Mouse (Mus musculus) cerebellum, adult 11-12 months (tissue): ENCODE data around the gene Ccdc146.

Source experiments
- DNase-seq: peaks from one replicate; pipeline ENCODE4 v3.0.0; 2022

The Ccdc146 gene

DNA sequence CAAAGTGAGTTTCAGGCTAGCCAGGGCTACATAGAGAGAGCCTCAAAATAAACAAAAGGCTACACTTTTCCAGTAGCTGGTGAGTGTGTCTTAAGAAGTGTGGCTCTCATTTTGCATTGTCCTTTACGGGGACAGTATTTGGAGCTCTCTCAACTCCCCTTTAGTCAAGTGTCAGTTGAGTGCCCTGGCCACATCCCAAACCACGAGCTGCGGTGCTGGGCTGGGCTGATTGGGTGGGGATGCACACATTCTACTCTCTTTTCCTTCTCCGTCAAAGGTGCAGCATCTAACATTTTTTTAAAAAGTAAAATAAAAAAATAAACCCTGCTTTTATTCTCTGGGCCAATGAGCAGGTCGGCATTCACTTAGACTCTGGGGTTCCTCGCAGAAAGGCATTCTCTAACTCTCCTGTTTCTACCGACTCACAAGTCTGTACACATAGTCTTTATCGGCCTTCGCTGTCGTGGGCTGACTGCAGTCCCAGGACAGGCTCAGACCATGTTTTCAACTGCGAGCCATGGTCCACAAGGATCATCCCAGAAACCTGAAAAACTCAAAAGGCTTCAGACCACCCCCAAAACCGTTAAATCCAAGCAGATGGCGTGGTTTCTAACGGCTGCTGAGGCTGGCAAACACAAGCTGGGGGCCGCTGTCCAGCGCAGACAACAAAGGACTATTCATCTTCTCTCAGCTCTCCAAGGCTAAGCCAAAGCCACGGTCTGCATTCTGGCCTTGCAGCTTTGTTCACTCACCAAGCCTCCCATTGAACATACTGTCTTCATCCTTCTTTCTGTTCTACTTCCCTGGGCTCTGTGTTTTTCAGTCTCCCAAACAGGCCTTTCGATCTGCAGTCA lies 161.0 kb downstream of the Ccdc146 start:
- no peak for DNase-seq

DNA sequence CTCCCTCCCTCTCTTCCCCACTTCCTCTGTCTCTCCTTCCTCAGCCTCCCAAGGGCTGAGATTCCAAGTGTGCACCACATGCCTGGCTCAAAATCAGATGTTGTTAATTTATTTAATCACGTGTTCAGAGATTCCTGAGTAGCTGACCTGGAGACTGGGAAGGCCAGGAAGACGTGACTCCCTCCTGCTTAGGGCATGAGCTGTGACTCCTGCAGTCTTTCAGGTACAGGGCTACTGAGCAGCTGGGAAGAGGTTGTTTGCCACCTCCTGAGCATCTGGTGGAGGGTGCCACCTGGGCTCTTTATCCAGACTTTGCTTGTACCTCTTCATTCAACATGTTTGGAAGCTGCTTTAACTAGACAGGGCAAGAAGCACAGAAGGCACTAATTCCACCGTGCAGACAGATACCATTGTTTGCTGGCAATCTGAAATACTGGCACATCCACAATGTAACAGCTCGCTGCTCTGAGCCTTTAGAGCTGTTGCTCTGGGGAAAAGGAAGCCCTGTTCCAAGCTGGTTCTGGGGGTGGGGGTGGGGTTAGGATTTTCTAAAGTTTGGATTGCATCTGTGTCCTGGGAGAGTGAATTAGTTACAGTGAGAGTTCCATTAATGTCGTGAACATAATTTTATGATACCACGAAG lies 163.2 kb downstream of the Ccdc146 start:
- no peak for DNase-seq

DNA sequence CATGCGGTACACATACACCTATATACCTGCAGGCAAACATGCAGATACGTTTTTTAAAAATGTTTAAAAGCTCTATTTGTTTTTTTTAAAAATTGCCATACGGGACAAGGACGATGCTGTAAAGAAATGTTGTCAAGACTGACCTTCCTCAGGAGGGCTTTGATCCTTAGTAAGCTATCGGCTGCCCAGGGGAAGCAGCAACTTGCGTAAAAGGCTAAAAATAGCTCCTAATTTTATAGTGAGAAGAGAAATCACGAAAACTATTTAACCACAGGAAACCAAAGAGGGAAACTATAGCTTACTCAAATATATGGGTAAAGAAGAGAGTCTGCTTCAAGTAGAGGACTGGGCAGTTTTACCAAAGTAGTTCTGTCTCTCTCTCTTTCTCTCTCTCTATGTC lies 163.7 kb downstream of the Ccdc146 start:
- DNase-seq, result no peak

GRCm38 (mm10) chr5:21257806-21258205 lies 166.7 kb downstream of the Ccdc146 start:
- no peak for DNase-seq

DNA sequence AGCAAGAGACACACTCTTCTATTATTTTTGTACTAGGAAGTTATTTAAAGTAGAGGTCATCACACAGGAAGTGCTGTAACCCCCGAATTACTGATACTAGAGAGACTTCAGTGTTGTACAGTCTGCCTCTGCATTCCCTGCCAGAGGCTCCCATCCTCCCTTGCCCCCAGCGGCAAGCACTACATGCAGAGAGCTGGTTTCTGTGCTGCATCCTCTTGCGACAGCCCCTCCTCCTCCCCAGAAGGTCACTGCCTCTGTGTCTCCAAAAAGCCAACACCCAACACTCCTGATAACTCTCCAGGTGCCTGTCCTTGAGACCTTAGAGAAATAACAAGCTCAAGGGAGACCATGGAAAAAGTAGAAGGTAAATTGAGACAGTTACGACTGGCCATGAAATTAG lies 167.4 kb downstream of the Ccdc146 start:
- DNase-seq, result no peak

DNA sequence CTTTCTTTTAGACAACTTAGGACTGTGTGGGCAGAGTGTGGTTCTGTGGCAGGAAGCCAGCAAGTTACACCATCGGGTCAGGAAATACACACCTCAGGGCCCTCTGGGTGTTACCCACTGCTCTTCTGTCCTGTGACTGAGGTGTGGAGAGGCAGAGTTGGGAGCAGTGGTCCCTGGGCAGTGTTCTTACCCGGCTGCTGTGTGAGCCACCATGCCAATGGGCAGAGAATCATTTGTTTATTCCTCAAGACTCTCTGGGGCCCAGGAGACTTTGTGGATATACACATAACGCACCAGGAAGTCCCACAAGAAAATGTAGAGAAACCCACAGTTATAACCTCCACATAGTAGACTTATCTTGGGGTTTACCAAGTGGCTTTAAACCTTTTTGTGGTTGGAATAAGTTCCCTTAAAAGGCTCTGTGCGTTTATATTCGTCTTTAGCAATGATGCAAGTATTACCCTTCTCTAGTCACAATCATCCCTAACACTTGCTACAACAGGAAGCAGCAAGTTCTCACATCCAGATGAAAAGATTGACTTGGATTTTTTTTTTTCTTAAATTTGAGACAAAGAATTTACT lies 168.8 kb downstream of the Ccdc146 start:
- DNase-seq, result no peak

GRCm38 (mm10) chr5:21254731-21255525 lies 169.5 kb downstream of the Ccdc146 start:
- DNase-seq, result no peak

GRCm38 (mm10) chr5:21248834-21249233 lies 175.6 kb downstream of the Ccdc146 start:
- no peak for DNase-seq

- no peak for DNase-seq
Measured at GRCm38 (mm10) chr5:21247916-21248315, 176.6 kb downstream of the Ccdc146 start.

GRCm38 (mm10) chr5:21246794-21247193 lies 177.7 kb downstream of the Ccdc146 start:
- DNase-seq, result no peak

GRCm38 (mm10) chr5:21245241-21245640 lies 179.2 kb downstream of the Ccdc146 start:
- no peak for DNase-seq

GRCm38 (mm10) chr5:21244575-21244974 lies 179.9 kb downstream of the Ccdc146 start:
- no peak for DNase-seq
